Mouse (Mus musculus) neutrophil, adult 59 days (primary cell): ENCODE measurements around the gene Dyrk4. TPM values are rescaled to one million over a fixed set of nuclear protein-coding genes. Genes with fewer than 3 reads are reported as not detected.

Experiments used
- total RNA-seq, 2 experiments: library from RNA; stranded (reverse); gene quantifications; 1 replicate in 1 of 2; 2 replicates in 1 of 2; pipeline ENCODE4 v1.2.4; 2023

Gene Dyrk4
- total RNA-seq = not detected

DNA sequence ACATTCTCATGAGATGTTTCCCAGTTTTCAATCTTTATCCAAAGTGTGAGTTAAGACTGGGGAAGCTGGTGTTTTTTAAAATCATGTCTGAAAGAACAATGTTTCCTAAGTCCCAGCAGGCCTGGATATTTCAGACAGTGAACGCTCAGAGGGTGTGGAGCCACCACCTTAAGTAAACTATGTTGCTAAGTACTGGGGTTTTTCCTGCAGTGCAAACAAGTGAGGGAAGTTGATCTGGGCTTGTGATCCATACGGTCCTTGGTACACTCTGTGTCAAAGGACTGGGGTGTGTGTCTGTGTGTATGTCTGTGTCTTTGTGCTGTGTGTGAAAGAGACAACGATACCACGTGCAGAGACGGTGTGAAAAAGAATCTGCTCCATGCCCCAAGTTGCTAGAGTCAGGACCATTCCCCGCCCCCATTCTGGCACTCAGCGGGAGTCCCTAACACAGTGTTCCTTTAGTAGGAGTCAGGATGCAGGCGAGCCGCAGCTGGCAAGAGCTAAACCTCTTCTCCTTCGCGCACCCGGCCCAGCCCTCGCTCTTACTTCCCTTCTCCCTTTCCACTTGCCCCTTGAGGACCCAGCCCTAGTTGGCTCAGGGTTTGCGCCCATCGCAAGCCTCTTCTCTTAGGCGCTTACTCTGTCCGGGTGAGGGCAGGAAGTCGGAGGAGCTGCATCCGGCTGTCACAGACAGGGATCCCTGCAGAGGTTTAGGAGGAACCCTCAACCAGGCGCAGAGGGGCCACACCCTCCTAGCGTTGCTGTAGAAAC, at the start of gene Dyrk4:
TSS of gene Dyrk4 (minus strand) at position 729 of the 771 bp plus-strand sequence.

DNA sequence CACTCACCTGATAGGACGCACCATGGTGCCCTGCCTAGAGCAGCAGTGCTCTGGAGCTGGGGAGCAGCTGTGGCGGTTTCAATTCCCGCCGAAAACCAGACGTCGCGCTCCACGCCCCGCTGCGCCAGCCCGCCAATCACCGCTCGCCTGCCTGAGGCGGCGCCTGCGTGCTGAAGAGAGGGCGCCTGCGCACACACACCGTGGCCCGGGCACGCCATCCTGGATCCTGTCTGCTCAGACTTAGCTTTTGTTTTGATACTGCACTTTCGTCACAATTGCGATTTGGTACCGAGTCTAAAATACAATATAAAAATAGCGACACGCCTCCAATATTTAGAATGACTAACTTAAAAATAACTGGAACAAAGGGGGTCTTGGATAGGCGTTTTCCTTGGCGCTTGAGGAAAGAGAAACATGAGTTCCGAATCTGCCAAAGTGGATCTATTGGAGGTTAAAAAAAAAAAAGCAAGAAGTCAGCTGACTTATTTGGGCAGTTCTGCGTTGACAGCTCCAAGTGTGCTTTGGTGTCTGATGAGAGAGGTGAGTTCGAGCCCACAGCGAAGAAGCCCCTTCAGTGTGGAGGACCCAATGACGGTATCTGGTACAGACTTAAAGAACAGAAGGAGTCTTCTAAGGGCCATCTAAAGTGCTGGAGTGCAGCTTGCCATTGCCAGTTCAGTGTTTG, 18.0 kb upstream of the Dyrk4 start, which contains the start of the genes Rad51ap1 and D6Wsu163e:
TSS of gene Rad51ap1 (minus strand) at position 101 of the 685 bp plus-strand sequence.
TSS of gene D6Wsu163e (plus strand) at position 476 of the 685 bp plus-strand sequence.

DNA sequence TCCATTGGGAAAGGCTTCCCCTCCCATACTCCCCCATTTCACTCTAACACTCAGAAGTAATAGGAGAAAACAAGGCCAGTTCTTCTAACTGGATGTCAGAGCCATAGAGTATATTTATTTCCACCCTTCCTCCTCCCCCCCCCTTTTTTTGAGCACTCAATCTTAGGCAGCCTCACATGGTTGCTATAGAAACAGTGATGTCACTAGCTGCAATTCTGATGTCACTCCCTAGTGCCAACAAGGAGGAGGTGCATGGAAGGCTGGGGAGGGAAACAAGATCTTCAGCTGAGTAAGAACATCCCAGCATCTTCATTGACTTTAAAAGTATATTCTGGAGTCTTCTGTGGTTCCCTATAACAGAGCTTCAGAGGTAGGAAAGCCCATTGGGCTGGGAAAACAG, 68.8 kb downstream of the Dyrk4 start, which contains the start of gene Akap3:
TSS of gene Akap3 (plus strand) at position 218 of the 400 bp plus-strand sequence.

GRCm38 (mm10) chr6:126848712-126849704, 72.6 kb downstream of the Dyrk4 start, which contains the start of gene Ndufa9:
Ndufa9 (minus strand) TSS chr6:126849136.

Other genes starting within 250 kb of the Dyrk4 start
- not detected for gene Kcna6, start 181.2 kb downstream of the Dyrk4 start, total RNA-seq
- gene Ndufa9, start 72.7 kb downstream of the Dyrk4 start, total RNA-seq = 10 to 100 TPM; 42.7 to 46.2 TPM
- not detected for gene Akap3, start 68.7 kb downstream of the Dyrk4 start, total RNA-seq
- gene Rad51ap1, start 17.7 kb upstream of the Dyrk4 start, total RNA-seq = 10 to 100 TPM; 18.0 to 20.3 TPM
- 10 to 100 TPM; 16.9 to 20.3 TPM for gene D6Wsu163e, start 18.1 kb upstream of the Dyrk4 start, total RNA-seq
- gene Fgf6, start 93.7 kb upstream of the Dyrk4 start, total RNA-seq = not detected
- not detected for gene Fgf23, start 151.1 kb upstream of the Dyrk4 start, total RNA-seq
- 1 to 10 TPM; 3.4 to 4.3 TPM for gene Tigar, start 187.7 kb upstream of the Dyrk4 start, total RNA-seq
- gene Ccnd2, start 230.4 kb upstream of the Dyrk4 start, total RNA-seq = 10 to 100 TPM; 12.2 to 18.5 TPM